Mouse (Mus musculus): ENCODE data around the gene Olfr493. TPM values are rescaled to one million over a fixed set of nuclear protein-coding genes. Genes with fewer than 3 reads are reported as not detected.

The Olfr493 gene
- total RNA-seq (2021) = not detected
- long read RNA-seq = 0 reads

- no peak for DNase-seq (ENCODE audit: low spot score in 2 of 2)
Observed at GRCm38 (mm10) chr7:108346879-108347278, at the start of gene Olfr493. TSS of gene Olfr493 (minus strand) at chr7:108346979.

DNA sequence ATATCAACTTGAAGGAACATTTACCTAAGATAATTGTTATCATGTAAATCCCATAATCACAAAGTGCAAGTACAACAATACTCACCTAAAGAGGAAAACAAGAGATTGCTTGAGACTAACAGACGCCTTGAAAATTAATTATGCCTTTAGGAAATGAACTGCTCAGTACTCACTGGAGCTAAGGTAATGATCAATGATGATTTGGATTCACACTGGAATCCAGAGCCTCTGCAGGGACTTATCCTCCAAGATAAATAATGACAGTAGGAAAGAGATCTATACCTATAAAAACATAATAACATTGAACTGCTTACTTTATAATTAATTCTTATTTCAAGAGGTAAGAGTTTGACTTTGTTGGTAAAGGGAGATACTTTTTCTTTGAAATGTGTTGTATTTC, 46.1 kb upstream of the Olfr493 start, which contains the start of gene Olfr495:
TSS of gene Olfr495 (plus strand) at position 301 of the 400 bp plus-strand sequence.
- DNase-seq (ENCODE audit: low spot score in 2 of 2) = no peak

- no peak for DNase-seq (ENCODE audit: low spot score in 2 of 2)
Observed at GRCm38 (mm10) chr7:108365035-108365434, 18.3 kb upstream of the Olfr493 start, which contains the start of gene Olfr494. TSS of gene Olfr494 (plus strand) at chr7:108365335.

DNA sequence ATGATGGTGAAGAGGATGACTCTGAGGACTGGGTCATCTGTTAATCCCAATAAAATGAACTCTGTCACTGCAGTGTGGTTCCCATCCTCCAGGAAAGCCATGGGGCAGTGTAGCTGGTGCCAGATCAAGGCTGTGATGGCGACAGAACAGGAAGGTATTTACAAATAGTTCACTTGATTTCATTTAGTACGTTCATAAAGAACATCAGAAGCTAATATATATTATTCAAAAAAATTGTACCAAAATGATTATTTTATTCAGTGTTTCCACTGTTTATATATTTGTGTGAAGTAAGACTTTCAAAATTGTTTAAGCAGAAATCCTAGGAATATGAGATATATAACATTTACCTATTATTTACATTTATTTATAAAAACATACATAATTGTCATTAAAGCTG, 23.2 kb downstream of the Olfr493 start, which contains the start of gene Olfr492:
TSS of gene Olfr492 (minus strand) at position 101 of the 400 bp plus-strand sequence.
- no peak for DNase-seq (ENCODE audit: low spot score in 2 of 2)

GRCm38 (mm10) chr7:108313151-108313550, 33.6 kb downstream of the Olfr493 start, which contains the start of gene Olfr491:
TSS of gene Olfr491 (plus strand) at chr7:108313451.
- no peak for DNase-seq (ENCODE audit: low spot score in 2 of 2)

Other genes with a start within 250 kb of the Olfr493 start
- 1 to 10 TPM; 2.1 TPM for gene Olfr482, start 249.4 kb downstream of the Olfr493 start, total RNA-seq (2021)
- gene Olfr483, start 246.1 kb downstream of the Olfr493 start, total RNA-seq (2021) = not detected
- not detected for gene Olfr484, start 219.5 kb downstream of the Olfr493 start, total RNA-seq (2021)
- not detected for gene Olfr485, start 187.1 kb downstream of the Olfr493 start, total RNA-seq (2021)
- gene Olfr486, start 174.2 kb downstream of the Olfr493 start, total RNA-seq (2021) = not detected
- not detected for gene Olfr487, start 132.3 kb downstream of the Olfr493 start, total RNA-seq (2021)
- not detected for gene Olfr488, start 88.6 kb downstream of the Olfr493 start, total RNA-seq (2021)
- gene Olfr490, start 58.0 kb downstream of the Olfr493 start, total RNA-seq (2021) = not detected
- gene Olfr491, start 33.5 kb downstream of the Olfr493 start, total RNA-seq (2021) = not detected
- not detected for gene Olfr492, start 23.3 kb downstream of the Olfr493 start, total RNA-seq (2021)
- not detected for gene Olfr494, start 18.4 kb upstream of the Olfr493 start, total RNA-seq (2021)
- gene Olfr495, start 46.2 kb upstream of the Olfr493 start, total RNA-seq (2021) = not detected
- gene Olfr497, start 73.4 kb upstream of the Olfr493 start, total RNA-seq (2021) = not detected
- gene Olfr498, start 118.3 kb upstream of the Olfr493 start, total RNA-seq (2021) = not detected
- gene Olfr502, start 178.1 kb upstream of the Olfr493 start, total RNA-seq (2021) = not detected
- not detected for gene Olfr503, start 197.5 kb upstream of the Olfr493 start, total RNA-seq (2021)
- gene Olfr504, start 218.8 kb upstream of the Olfr493 start, total RNA-seq (2021) = not detected

Data from layer of hippocampus, adult 18-20 months (tissue).